Mouse (Mus musculus): ENCODE measurements at regions not wholly inside any gene's neighbourhood (a gene's known extent, or its start where the extent isn't known, plus 50 kb on each side); places are given as distances from the start of the nearest gene placed in this dataset.

- no peak for DNase-seq (ENCODE audit: low read depth in 1 of 2, low spot score in 2 of 2)
- WGBS: 87% methylated on average over 5 of the region's 5 CpGs
Observed at GRCm38 (mm10) chr13:90424541-90424940, 335.1 kb upstream of the Xrcc4 start.

GRCm38 (mm10) chr13:90420966-90421365, 331.6 kb upstream of the Xrcc4 start:
- Histone ChIP-seq H3K4me3 (ENCODE audit: extremely low read depth, insufficient read depth, insufficient read length) (no peak overlapping the region), H3K36me3 (ENCODE audit: control insufficient read depth, insufficient read depth, low read length) (no peaks in the 10 kb centered on the region), H3K4me1 (ENCODE audit: control insufficient read depth, insufficient read depth, insufficient read length) (no peaks in the 10 kb centered on the region), H3K27me3 (ENCODE audit: control insufficient read depth, insufficient read depth, low read length) (no peaks in the 10 kb centered on the region), H3K27ac (ENCODE audit: insufficient read depth, low read length) (no peak overlapping the region)
- 86% methylated on average over 4 of the region's 4 CpGs for WGBS
- no peak for DNase-seq (ENCODE audit: low read depth in 1 of 2, low spot score in 2 of 2)
- TF ChIP-seq POLR2A (IDR thresholded peaks at IDR 0.05; ENCODE audit: low read depth, low read length): no peak
- TF ChIP-seq CTCF (IDR thresholded peaks at IDR 0.05; ENCODE audit: extremely low read depth, insufficient read depth, insufficient read length, insufficient replicate concordance): no peak

More at GRCm38 (mm10) chr13:90424541-90424940, 335.1 kb upstream of the Xrcc4 start:
- TF ChIP-seq CTCF (IDR thresholded peaks at IDR 0.05; ENCODE audit: extremely low read depth, insufficient read depth, insufficient read length, insufficient replicate concordance) (no peak), POLR2A (IDR thresholded peaks at IDR 0.05; ENCODE audit: low read depth, low read length) (no peak)
- Histone ChIP-seq H3K27me3 (ENCODE audit: control insufficient read depth, insufficient read depth, low read length) (no peaks in the 10 kb centered on the region), H3K36me3 (ENCODE audit: control insufficient read depth, insufficient read depth, low read length) (no peaks in the 10 kb centered on the region), H3K4me3 (ENCODE audit: extremely low read depth, insufficient read depth, insufficient read length) (no peak overlapping the region), H3K4me1 (ENCODE audit: control insufficient read depth, insufficient read depth, insufficient read length) (no peaks in the 10 kb centered on the region), H3K27ac (ENCODE audit: insufficient read depth, low read length) (no peak overlapping the region)

- no peaks in the 10 kb centered on the region for H3K27me3 ChIP-seq (ENCODE audit: control insufficient read depth, insufficient read depth, low read length)
- no peak for DNase-seq (ENCODE audit: low read depth in 1 of 2, low spot score in 2 of 2)
- WGBS: 90% methylated on average over 4 of the region's 4 CpGs
- no peak for TF ChIP-seq CTCF (IDR thresholded peaks at IDR 0.05; ENCODE audit: extremely low read depth, insufficient read depth, insufficient read length, insufficient replicate concordance)
- no peak for TF ChIP-seq POLR2A (IDR thresholded peaks at IDR 0.05; ENCODE audit: low read depth, low read length)
- H3K36me3 ChIP-seq (ENCODE audit: control insufficient read depth, insufficient read depth, low read length): no peaks in the 10 kb centered on the region
- no peak overlapping the region for H3K27ac ChIP-seq (ENCODE audit: insufficient read depth, low read length)
- H3K4me1 ChIP-seq (ENCODE audit: control insufficient read depth, insufficient read depth, insufficient read length): no peaks in the 10 kb centered on the region
- no peak overlapping the region for H3K4me3 ChIP-seq (ENCODE audit: extremely low read depth, insufficient read depth, insufficient read length)
Observed at GRCm38 (mm10) chr13:90404392-90404791, 315.0 kb upstream of the Xrcc4 start.

GRCm38 (mm10) chr13:90402061-90402460, 312.7 kb upstream of the Xrcc4 start:
- no peak overlapping the region for H3K4me3 ChIP-seq (ENCODE audit: extremely low read depth, insufficient read depth, insufficient read length)
- WGBS: 78% methylated on average over 1 of the region's 1 CpGs
- DNase-seq (ENCODE audit: low read depth in 1 of 2, low spot score in 2 of 2): no peak
- H3K27ac ChIP-seq (ENCODE audit: insufficient read depth, low read length): no peak overlapping the region
- H3K27me3 ChIP-seq (ENCODE audit: control insufficient read depth, insufficient read depth, low read length): no peaks in the 10 kb centered on the region
- TF ChIP-seq CTCF (IDR thresholded peaks at IDR 0.05; ENCODE audit: extremely low read depth, insufficient read depth, insufficient read length, insufficient replicate concordance) (no peak), POLR2A (IDR thresholded peaks at IDR 0.05; ENCODE audit: low read depth, low read length) (no peak)
- H3K4me1 ChIP-seq (ENCODE audit: control insufficient read depth, insufficient read depth, insufficient read length): no peaks in the 10 kb centered on the region
- H3K36me3 ChIP-seq (ENCODE audit: control insufficient read depth, insufficient read depth, low read length): no peaks in the 10 kb centered on the region

GRCm38 (mm10) chr13:90401496-90401895, 312.1 kb upstream of the Xrcc4 start:
- no peaks in the 10 kb centered on the region for H3K4me1 ChIP-seq (ENCODE audit: control insufficient read depth, insufficient read depth, insufficient read length)
- DNase-seq (ENCODE audit: low read depth in 1 of 2, low spot score in 2 of 2): no peak
- no peaks in the 10 kb centered on the region for H3K36me3 ChIP-seq (ENCODE audit: control insufficient read depth, insufficient read depth, low read length)
- no peaks in the 10 kb centered on the region for H3K27me3 ChIP-seq (ENCODE audit: control insufficient read depth, insufficient read depth, low read length)
- WGBS: 83% methylated on average over 1 of the region's 1 CpGs
- H3K27ac ChIP-seq (ENCODE audit: insufficient read depth, low read length): no peak overlapping the region
- TF ChIP-seq POLR2A (IDR thresholded peaks at IDR 0.05; ENCODE audit: low read depth, low read length) (no peak), CTCF (IDR thresholded peaks at IDR 0.05; ENCODE audit: extremely low read depth, insufficient read depth, insufficient read length, insufficient replicate concordance) (no peak)
- H3K4me3 ChIP-seq (ENCODE audit: extremely low read depth, insufficient read depth, insufficient read length): no peak overlapping the region

GRCm38 (mm10) chr13:90395274-90396023, 306.0 kb upstream of the Xrcc4 start:
- no peak for DNase-seq (ENCODE audit: low read depth in 1 of 2, low spot score in 2 of 2)
- no peak for TF ChIP-seq POLR2A (IDR thresholded peaks at IDR 0.05; ENCODE audit: low read depth, low read length)
- WGBS: 81% methylated on average over 8 of the region's 8 CpGs
- H3K4me3 ChIP-seq (ENCODE audit: extremely low read depth, insufficient read depth, insufficient read length): no peak overlapping the region
- no peaks in the 10 kb centered on the region for H3K36me3 ChIP-seq (ENCODE audit: control insufficient read depth, insufficient read depth, low read length)
- H3K4me1 ChIP-seq (ENCODE audit: control insufficient read depth, insufficient read depth, insufficient read length): no peaks in the 10 kb centered on the region
- no peak overlapping the region for H3K27ac ChIP-seq (ENCODE audit: insufficient read depth, low read length)
- no peaks in the 10 kb centered on the region for H3K27me3 ChIP-seq (ENCODE audit: control insufficient read depth, insufficient read depth, low read length)

- no peak for DNase-seq (ENCODE audit: low read depth in 1 of 2, low spot score in 2 of 2)
- 71% methylated on average over 5 of the region's 5 CpGs for WGBS
- no peaks in the 10 kb centered on the region for H3K36me3 ChIP-seq (ENCODE audit: control insufficient read depth, insufficient read depth, low read length)
- H3K27ac ChIP-seq (ENCODE audit: insufficient read depth, low read length): no peak overlapping the region
- no peaks in the 10 kb centered on the region for H3K27me3 ChIP-seq (ENCODE audit: control insufficient read depth, insufficient read depth, low read length)
- TF ChIP-seq POLR2A (IDR thresholded peaks at IDR 0.05; ENCODE audit: low read depth, low read length) (no peak), CTCF (IDR thresholded peaks at IDR 0.05; ENCODE audit: extremely low read depth, insufficient read depth, insufficient read length, insufficient replicate concordance) (no peak)
- no peaks in the 10 kb centered on the region for H3K4me1 ChIP-seq (ENCODE audit: control insufficient read depth, insufficient read depth, insufficient read length)
- H3K4me3 ChIP-seq (ENCODE audit: extremely low read depth, insufficient read depth, insufficient read length): no peak overlapping the region
Observed at GRCm38 (mm10) chr13:90394815-90395241, 305.4 kb upstream of the Xrcc4 start.
